Mouse (Mus musculus): ENCODE data around the gene Trir. TPM values are rescaled to one million over a fixed set of nuclear protein-coding genes. Genes with fewer than 3 reads are reported as not detected.

Trir gene
- polyA plus RNA-seq, 1 experiment: not detected

GRCm38 (mm10) chr8:85037681-85038531 is 11.3 kb downstream of the Trir start:
- TF ChIP-seq POLR2A (IDR thresholded peaks at IDR 0.05; ENCODE audit: insufficient read depth, low read depth, low read length): 0 out of 2 replicates have a peak, but pooled peaks have one; percentile 23
- TF ChIP-seq CTCF (IDR thresholded peaks at IDR 0.05; ENCODE audit: insufficient read depth, low read depth, low read length): no peak

DNA sequence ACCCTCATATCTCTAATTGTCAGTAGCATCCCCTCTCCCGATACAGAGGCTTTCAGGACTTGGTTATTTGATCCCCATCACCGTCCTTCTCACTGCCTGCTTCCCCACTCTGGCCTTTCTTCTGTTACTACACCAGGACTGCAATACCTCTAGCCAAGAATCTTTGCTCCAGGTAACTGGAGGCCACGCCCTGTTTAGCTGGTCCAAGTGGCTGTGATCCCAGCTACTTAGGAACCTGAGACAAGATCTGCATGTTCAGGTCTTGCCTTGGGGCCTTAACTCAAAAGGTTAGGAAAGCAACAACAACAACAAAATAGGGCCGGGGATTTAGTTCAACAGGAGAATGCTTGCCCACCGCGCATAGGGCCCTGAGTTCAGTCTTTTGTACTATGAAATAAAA is 17.0 kb downstream of the Trir start:
- TF ChIP-seq CTCF (IDR thresholded peaks at IDR 0.05; ENCODE audit: insufficient read depth, low read depth, low read length) (no peak), POLR2A (IDR thresholded peaks at IDR 0.05; ENCODE audit: insufficient read depth, low read depth, low read length) (no peak)
- WGBS: 92% methylated on average over 6 of the region's 6 CpGs
- Histone ChIP-seq H3K4me1 (ENCODE audit: control insufficient read depth, insufficient read depth, low read length) (0 out of 2 replicates have a peak, but pooled peaks cover 2% of the 10 kb centered on the region), H3K4me3 (ENCODE audit: insufficient read depth, low read depth, low read length) (no peak overlapping the region), H3K27ac (ENCODE audit: insufficient read depth, low read depth, low read length) (no peak overlapping the region)

More at GRCm38 (mm10) chr8:85037681-85038531, 11.3 kb downstream of the Trir start:
- Histone ChIP-seq H3K27ac (ENCODE audit: insufficient read depth, low read depth, low read length) (0 out of 2 replicates have a peak overlapping the region, but pooled peaks have one; percentile 13), H3K4me3 (ENCODE audit: insufficient read depth, low read depth, low read length) (peak overlapping the region; percentile 99), H3K4me1 (ENCODE audit: control insufficient read depth, insufficient read depth, low read length) (peaks cover 8% of the 10 kb centered on the region)
- WGBS: under 1% methylated on average over 55 of the region's 57 CpGs

DNA sequence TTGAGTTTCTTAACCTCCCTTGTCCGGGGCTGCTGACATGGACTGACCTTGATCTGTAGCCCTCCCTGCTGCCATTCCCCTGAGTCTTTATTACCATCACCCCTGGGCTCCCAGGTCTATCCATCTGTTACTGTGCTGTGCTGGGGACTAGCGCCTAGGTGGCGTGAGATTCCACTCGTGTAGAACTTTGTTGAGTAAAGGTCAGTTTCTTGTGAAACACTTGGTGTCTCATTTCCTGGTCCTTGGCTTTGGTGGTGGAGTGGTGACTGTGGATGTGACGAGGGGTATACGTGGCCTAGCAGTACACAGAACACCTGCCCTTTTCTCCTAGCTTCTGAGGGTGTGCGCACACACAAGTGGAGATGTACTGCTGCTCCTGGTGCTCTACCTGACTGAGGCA is 30.7 kb downstream of the Trir start:
- Histone ChIP-seq H3K27ac (ENCODE audit: insufficient read depth, low read depth, low read length) (no peak overlapping the region), H3K4me3 (ENCODE audit: insufficient read depth, low read depth, low read length) (no peak overlapping the region), H3K4me1 (ENCODE audit: control insufficient read depth, insufficient read depth, low read length) (peaks cover 9% of the 10 kb centered on the region)
- WGBS: 86% methylated on average over 7 of the region's 7 CpGs
- TF ChIP-seq CTCF (IDR thresholded peaks at IDR 0.05; ENCODE audit: insufficient read depth, low read depth, low read length) (no peak), POLR2A (IDR thresholded peaks at IDR 0.05; ENCODE audit: insufficient read depth, low read depth, low read length) (no peak)

DNA sequence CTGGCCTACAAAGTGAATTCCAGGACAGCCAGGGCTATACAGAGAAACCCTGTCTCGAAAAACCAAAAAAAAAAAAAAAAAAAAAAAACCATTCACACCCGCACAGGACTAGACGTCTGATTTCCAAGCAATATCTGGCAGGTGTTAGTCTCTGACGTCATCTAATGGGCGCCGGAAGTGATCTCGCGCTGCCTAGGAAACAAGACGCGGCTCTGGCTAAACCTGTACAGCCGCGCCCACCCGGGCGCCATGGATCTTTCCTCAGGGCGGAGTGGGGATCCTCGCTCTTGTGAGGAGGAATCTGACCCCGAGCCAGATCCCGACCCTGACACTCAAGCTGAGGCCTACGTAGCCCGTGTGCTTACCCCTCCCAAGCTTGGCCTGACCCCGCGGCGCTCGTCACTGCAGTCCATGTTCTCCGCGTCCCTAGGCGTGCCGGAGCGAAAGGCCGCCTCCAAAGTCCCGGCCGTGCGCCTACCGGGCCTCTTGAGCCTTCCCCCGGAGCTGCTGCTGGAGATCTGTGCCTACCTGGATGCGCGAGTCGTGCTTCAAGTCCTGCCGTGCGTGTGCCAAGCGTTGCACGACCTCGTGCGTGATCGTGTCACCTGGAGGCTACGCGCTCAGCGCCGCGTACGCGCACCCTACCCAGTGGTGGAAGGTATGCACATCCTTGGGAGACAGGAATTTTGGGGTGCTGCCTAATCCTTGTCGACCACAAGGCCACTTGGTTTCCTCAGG is 33.4 kb downstream of the Trir start, which contains the start of gene Fbxw9:
Fbxw9 (plus strand) TSS at position 177 of the 738 bp plus-strand sequence.
- WGBS: under 1% methylated on average over 53 of the region's 53 CpGs
- TF ChIP-seq POLR2A (IDR thresholded peaks at IDR 0.05; ENCODE audit: insufficient read depth, low read depth, low read length) (peak; percentile 63; the same call in 1 of the 2 replicates), CTCF (IDR thresholded peaks at IDR 0.05; ENCODE audit: insufficient read depth, low read depth, low read length) (no peak)

GRCm38 (mm10) chr8:85062603-85063002 is 36.0 kb downstream of the Trir start:
- TF ChIP-seq POLR2A (IDR thresholded peaks at IDR 0.05; ENCODE audit: insufficient read depth, low read depth, low read length) (no peak), CTCF (IDR thresholded peaks at IDR 0.05; ENCODE audit: insufficient read depth, low read depth, low read length) (no peak)
- Histone ChIP-seq H3K4me1 (ENCODE audit: control insufficient read depth, insufficient read depth, low read length) (peaks cover 9% of the 10 kb centered on the region), H3K27ac (ENCODE audit: insufficient read depth, low read depth, low read length) (no peak overlapping the region), H3K4me3 (ENCODE audit: insufficient read depth, low read depth, low read length) (no peak overlapping the region)
- 95% methylated on average over 4 of the region's 4 CpGs for WGBS

More for the DNA sequence above, 33.4 kb downstream of the Trir start, which contains the start of gene Fbxw9:
- Histone ChIP-seq H3K27ac (ENCODE audit: insufficient read depth, low read depth, low read length) (no peak within 1 kb of the TSS), H3K4me3 (ENCODE audit: insufficient read depth, low read depth, low read length) (peak within 1 kb of the TSS; percentile 79), H3K4me1 (ENCODE audit: control insufficient read depth, insufficient read depth, low read length) (peaks cover 9% of the 10 kb centered on the region)

- no peak for TF ChIP-seq CTCF (IDR thresholded peaks at IDR 0.05; ENCODE audit: insufficient read depth, low read depth, low read length)
- TF ChIP-seq POLR2A (IDR thresholded peaks at IDR 0.05; ENCODE audit: insufficient read depth, low read depth, low read length): no peak
- Histone ChIP-seq H3K4me1 (ENCODE audit: control insufficient read depth, insufficient read depth, low read length) (peaks cover 8% of the 10 kb centered on the region), H3K4me3 (ENCODE audit: insufficient read depth, low read depth, low read length) (no peak overlapping the region), H3K27ac (ENCODE audit: insufficient read depth, low read depth, low read length) (no peak overlapping the region)
- WGBS: 35% methylated on average over 2 of the region's 2 CpGs
These were observed 38.6 kb downstream of the Trir start for GRCm38 (mm10) chr8:85065213-85065612.

DNA sequence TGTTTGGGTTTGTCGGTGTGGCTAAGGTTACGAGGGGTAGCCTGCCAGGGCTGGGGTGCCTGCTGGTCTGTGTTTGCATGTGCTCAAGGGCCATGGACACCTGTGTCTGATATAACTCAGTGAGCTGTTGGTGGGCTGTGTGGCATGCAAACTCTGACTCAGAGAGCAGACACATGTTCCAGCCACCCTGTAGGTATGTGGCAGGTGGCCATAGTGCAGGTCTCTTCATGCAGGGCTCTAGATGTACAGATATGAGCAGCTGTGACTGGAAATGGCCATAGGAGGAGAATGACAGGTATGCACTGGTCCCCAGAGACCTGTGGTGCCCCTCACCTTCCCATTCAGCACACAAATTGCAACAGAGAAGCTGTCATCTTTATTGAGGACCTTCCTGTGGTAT is 40.5 kb downstream of the Trir start:
- no peak overlapping the region for H3K4me3 ChIP-seq (ENCODE audit: insufficient read depth, low read depth, low read length)
- peaks cover 2% of the 10 kb centered on the region for H3K4me1 ChIP-seq (ENCODE audit: control insufficient read depth, insufficient read depth, low read length)
- TF ChIP-seq CTCF (IDR thresholded peaks at IDR 0.05; ENCODE audit: insufficient read depth, low read depth, low read length) (no peak), POLR2A (IDR thresholded peaks at IDR 0.05; ENCODE audit: insufficient read depth, low read depth, low read length) (no peak)
- H3K27ac ChIP-seq (ENCODE audit: insufficient read depth, low read depth, low read length): no peak overlapping the region
- 98% methylated on average over 2 of the region's 2 CpGs for WGBS

DNA sequence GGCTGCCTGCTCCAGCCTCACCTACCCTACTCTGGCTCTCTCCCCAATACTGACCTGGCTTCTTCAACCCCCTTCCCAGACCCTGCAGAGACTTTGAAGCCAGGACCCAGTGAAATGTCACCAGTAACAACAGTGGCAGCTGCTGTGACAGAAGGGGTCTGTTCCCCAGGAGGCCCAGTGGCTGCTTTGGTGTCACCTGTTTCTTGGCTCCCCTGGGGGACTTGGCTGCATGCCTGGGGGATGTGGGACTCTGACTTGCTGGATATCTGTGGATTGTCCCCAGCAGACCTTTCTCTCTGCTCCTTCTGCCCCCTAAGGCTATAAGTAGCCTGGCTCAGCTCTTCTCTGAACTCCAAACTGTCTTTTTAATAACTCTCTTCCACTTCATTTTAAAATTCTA is 41.4 kb downstream of the Trir start, which contains the start of gene Gm5741:
Gm5741 (minus strand) TSS at position 1 of the 400 bp plus-strand sequence.
- Histone ChIP-seq H3K4me3 (ENCODE audit: insufficient read depth, low read depth, low read length) (no peak within 1 kb of the TSS), H3K4me1 (ENCODE audit: control insufficient read depth, insufficient read depth, low read length) (peaks cover 7% of the 10 kb centered on the region), H3K27ac (ENCODE audit: insufficient read depth, low read depth, low read length) (no peak within 1 kb of the TSS)
- TF ChIP-seq POLR2A (IDR thresholded peaks at IDR 0.05; ENCODE audit: insufficient read depth, low read depth, low read length): no peak
- no peak for TF ChIP-seq CTCF (IDR thresholded peaks at IDR 0.05; ENCODE audit: insufficient read depth, low read depth, low read length)

All from olfactory bulb, adult 2 months (tissue).